Mouse (Mus musculus) CH12.LX (cell line): ENCODE data around the gene Adipor1.

Experiments used
- CTCF ChIP-seq, 2 experiments: IDR thresholded peaks in 1 of 2; conservative IDR thresholded peaks in 1 of 2; 2 replicates each; pipeline ENCODE4 v1.5.1; 2011 to 2012; ENCODE audit warnings: low read depth in 2 of 2, low read length in 2 of 2, improper control_type of control experiment in 1 of 2, inconsistent platforms in 1 of 2, mild to moderate bottlenecking in 1 of 2, moderate library complexity in 1 of 2
- ETS1 ChIP-seq: conservative IDR thresholded peaks from 2 replicates; pipeline ENCODE4 v1.6.1; 2012; ENCODE audit warnings: low read depth, mild to moderate bottlenecking, inconsistent platforms, low read length, improper control_type of control experiment, moderate library complexity
- MAX ChIP-seq: IDR thresholded peaks from 2 replicates; pipeline ENCODE4 v1.6.1; 2011; ENCODE audit warnings: low read length, improper control_type of control experiment
- POLR2A ChIP-seq: IDR thresholded peaks from 2 replicates; pipeline ENCODE4 v1.6.1; 2011; ENCODE audit warnings: low read depth, mild to moderate bottlenecking, improper control_type of control experiment, low read length
- ZC3H11A ChIP-seq: IDR thresholded peaks from 2 replicates; pipeline ENCODE4 v1.6.1; 2012; ENCODE audit warnings: low read depth, mild to moderate bottlenecking, inconsistent platforms, low read length, improper control_type of control experiment

DNA sequence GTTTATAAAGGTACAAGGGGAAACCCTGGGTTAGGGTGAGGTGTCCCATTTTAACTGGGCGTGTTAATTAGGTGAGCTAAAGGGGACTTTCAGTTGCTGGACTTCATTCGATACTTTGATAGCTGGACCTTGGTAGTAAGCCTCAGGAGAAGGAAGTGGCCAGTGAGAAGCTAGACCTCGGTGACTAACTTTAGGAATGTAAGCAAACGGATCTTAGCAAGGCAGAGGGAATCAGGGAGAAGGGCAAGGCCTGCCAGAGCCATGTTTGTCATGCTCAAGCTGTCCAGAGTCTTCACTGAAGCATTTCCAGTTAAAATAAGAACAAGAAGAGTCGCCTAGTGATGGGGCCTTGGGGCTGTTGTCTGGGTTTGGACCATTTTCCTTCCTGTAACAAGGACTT is 49.7 kb upstream of the Adipor1 start:
- no peak for TF ChIP-seq POLR2A
- TF ChIP-seq ETS1, result no peak
- no peak for TF ChIP-seq MAX
- TF ChIP-seq ZC3H11A, result no peak
- no peak for TF ChIP-seq CTCF (conservative IDR thresholded peaks at IDR 0.05 in 1 of 2, IDR thresholded peaks at IDR 0.05 in 1 of 2; ENCODE audit: low read depth in 2 of 2, low read length in 2 of 2)
